Mouse (Mus musculus) cerebral cortex, adult 2 months (tissue): ENCODE measurements around the gene H1foo.

Experiments used
- WGBS: fragments of 180-500 bp; shearing (Covaris S2); methylation state at CpG from one replicate; pipeline ENCODE4 v1.1.7; 2018; 5-methylcytosine and 5-hydroxymethylcytosine counted together

Gene H1foo

GRCm38 (mm10) chr6:115961743-115962142 lies 17.0 kb downstream of the H1foo start:
- WGBS = 95% methylated on average over 3 of the region's 3 CpGs

- 56% methylated on average over 23 of the region's 23 CpGs for WGBS
These were observed 17.8 kb downstream of the H1foo start for GRCm38 (mm10) chr6:115962439-115963085.

- WGBS = 84% methylated on average over 9 of the region's 9 CpGs
These were observed 18.9 kb downstream of the H1foo start for GRCm38 (mm10) chr6:115963656-115964055.

DNA sequence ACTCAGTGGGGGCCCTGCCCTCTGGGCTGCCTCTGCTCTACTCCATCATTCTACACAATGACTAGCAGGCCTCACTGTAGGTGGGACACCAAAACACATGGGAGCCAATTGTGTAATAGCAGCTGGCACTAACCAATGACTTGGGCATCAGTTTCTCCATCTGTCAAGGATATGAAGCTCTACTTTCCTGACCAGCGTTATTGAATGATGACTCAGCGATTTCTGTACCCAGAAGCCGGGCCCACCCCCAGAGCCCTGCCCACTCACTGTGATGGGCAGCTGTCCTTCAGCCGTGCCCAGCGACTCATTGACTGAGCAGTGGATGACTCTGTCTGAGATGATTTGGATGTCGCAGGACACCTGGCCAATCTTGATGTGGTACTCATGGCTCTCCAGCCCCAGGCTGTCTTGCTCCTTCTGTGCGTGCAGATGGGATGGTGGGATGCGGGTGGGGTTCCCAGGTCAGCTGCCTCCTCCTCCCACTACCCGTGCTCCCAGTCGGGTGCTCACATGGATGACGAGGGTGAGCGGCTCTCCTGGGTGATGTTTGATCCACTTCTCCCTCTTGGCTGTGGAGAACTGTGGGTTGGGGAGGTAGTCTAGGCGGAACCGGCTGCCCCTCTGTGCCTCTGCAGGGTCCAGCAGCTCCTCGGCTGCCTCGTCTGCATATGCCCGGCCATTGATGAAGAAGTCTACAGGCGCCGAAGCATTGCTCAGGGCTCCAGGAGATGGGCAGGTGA lies 21.7 kb downstream of the H1foo start:
- 83% methylated on average over 19 of the region's 19 CpGs for WGBS

DNA sequence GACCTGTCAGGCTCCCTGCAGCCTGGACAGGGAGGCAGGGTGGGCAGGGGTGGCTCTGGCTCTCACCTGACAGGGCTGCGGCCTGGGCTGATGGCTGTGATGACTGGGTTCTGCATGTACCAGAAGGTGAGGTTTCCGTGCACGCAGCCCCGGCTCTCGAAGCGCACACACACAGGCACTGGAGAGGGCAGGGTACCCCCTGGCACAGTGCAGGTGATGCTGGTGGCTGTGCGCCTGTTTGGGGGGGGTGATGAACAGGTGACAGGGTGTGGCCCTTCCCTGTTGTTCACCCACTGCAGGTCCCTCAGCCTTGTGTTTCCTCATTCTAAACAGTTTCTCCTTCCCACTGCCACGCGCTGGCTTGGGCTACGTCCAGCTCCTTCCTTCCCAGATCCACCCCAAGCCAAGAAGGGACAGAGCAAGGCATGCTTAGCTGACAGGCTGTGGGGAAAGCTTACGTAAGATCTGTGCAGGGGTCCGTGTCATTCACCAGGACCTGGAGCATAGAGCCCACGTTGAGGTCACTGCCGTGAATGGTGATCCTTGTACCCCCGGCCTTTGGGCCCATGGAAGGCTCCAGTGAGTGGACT lies 22.6 kb downstream of the H1foo start:
- WGBS = 83% methylated on average over 15 of the region's 15 CpGs

GRCm38 (mm10) chr6:115968086-115968485 lies 23.3 kb downstream of the H1foo start:
- 85% methylated on average over 5 of the region's 5 CpGs for WGBS

DNA sequence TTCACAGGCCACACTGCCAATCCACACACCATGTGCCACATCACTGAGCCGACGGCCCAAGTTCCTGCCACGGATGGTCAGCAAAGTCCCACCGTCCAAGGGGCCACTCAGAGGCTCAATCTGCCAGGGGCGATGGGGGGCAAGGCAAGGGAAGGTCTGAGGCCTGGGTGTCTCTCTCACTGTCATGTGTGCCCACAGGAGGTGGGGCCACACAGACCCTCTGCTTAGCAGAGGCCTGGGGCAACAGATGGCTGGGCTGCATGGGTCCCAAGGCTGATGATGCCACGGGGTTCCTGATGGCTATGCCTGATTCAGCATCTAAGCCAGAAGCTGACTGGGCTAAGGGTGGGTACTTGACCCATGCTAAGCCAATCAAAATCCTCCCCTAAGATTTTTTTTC lies 24.0 kb downstream of the H1foo start:
- WGBS = 88% methylated on average over 6 of the region's 6 CpGs

DNA sequence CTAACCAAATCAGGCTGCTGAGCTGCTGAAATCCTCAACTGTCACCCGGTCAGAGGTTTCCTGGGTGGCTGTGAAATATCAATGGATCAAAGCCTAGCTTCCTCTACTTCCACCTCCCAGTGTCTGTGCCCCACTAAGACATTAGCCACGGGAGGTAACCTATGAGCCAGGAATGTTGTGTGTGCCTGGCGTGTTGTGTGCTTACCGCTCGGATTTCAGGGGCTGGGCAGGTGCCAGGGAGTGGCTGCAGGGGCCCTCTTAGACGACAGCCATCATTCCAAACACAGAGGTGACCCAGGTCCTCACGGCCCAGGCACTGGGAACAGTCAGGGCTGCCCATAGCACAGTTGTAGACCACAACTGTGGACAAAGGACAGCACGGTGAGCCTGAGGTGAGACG lies 24.4 kb downstream of the H1foo start:
- WGBS = 84% methylated on average over 9 of the region's 9 CpGs

DNA sequence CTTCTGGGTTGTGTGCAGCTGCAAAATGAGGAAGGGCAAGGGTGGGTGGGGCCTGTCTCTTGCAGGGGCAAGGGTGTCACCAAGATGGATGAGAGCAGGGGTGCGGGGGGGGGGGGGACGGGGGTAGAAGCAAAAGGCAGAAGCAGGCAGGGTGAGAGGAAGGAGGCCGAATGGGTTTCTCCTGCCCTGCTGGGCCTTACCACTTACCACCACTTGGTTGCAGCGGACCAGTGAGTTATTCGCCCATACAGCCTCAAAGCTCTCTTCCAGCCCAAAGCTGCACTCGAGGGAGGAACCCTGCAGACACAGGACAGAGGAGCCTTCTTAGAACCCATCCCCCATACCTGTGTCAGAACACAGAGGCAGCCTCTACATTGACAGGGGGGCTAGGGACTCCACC lies 25.2 kb downstream of the H1foo start:
- WGBS = 77% methylated on average over 6 of the region's 6 CpGs

- WGBS = 53% methylated on average over 13 of the region's 13 CpGs
These were observed 26.7 kb downstream of the H1foo start for GRCm38 (mm10) chr6:115971273-115972060.

DNA sequence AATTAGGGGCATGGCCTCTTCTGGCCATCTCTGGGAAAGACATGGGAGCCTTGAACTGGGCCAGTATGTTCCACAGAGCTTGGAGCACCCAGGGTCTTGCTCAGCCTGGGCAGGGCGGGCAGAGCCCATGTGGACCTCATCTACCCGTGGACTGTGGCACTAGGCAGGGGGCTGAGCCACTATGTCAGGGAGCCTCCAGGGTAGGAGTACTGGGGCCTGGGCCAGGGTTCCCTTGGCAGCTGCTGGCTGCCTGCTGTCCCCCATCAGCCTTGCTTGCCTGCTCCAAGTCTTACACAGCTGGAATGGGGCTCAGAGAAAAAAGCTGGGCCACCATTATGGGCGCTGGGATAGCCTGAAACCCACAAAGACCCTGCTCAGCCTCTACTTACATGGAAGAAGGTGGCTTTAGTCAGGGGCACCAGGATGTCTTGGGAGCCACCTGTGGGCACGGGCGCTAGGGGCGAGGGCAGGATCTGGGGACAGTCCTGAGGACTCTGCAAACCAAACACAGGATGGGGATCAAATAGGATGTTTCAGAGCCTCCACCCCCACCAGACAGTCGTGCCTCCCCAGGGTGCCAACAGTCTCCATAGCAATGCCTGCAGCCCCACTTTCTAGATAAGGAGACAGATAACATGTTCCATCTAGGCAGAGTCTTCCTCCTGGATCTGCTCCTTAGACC lies 27.5 kb downstream of the H1foo start:
- WGBS = 73% methylated on average over 7 of the region's 7 CpGs

DNA sequence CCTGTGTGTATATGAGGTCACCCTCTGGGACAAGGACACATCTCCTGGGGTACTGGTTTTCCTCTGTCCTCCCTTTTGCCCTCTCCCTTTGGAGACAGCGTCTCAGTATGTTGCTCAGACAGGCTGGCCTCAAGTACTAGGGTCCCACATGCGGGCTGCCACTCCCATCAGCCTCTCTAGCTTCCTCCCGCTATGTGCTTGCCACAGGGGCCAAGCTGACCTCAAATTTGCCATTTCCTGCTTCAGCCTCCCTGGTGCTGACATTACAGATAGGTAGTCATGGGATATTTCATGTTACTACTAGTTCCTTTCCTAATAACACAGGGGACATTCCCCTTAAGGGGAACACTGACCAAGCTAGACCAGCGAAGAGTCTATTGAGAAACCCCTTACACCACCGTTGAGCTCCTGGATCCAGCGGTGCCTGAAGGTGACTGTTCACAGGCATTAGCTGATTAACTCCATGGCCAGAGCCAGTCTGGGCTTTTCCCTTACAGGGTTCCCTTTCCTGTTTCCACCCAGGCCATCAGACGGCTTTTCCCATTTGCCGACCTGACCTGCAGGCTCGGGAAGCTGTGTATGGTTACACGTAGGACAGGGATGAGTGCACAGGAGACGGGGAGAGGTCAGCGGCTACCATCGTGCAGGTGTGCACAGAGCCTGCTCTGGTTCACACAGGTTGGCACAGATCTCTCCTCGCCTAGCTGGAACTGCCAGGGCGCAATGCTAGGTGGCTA lies 28.6 kb downstream of the H1foo start:
- WGBS = 76% methylated on average over 15 of the region's 15 CpGs

GRCm38 (mm10) chr6:115973881-115974662 lies 29.3 kb downstream of the H1foo start:
- 60% methylated on average over 16 of the region's 16 CpGs for WGBS

- WGBS = 80% methylated on average over 8 of the region's 8 CpGs
These were observed 30.9 kb downstream of the H1foo start for GRCm38 (mm10) chr6:115975606-115976005.

- WGBS = 90% methylated on average over 15 of the region's 15 CpGs
These were observed 33.1 kb downstream of the H1foo start for GRCm38 (mm10) chr6:115977810-115978209.

GRCm38 (mm10) chr6:115978596-115978995 lies 33.9 kb downstream of the H1foo start:
- 70% methylated on average over 8 of the region's 8 CpGs for WGBS

GRCm38 (mm10) chr6:115982889-115983288 lies 38.2 kb downstream of the H1foo start:
- WGBS = 73% methylated on average over 7 of the region's 7 CpGs

- WGBS = 68% methylated on average over 12 of the region's 12 CpGs
These were observed 38.7 kb downstream of the H1foo start for GRCm38 (mm10) chr6:115983306-115984038.

- WGBS = 70% methylated on average over 7 of the region's 7 CpGs
These were observed 39.8 kb downstream of the H1foo start for GRCm38 (mm10) chr6:115984580-115984979.
